Mouse (Mus musculus) G1E-ER4 (cell line): ENCODE results near the gene Map3k7. TPM values are rescaled to one million over a fixed set of nuclear protein-coding genes. Genes with fewer than 3 reads are reported as not detected.

Experiments
- GATA1 ChIP-seq: IDR thresholded peaks from one replicate; pipeline ENCODE4 v1.8.0; 2012; ENCODE audit warnings: low read length, inconsistent platforms
- polyA plus RNA-seq: library from polyadenylated mRNA; stranded (reverse); fragments of >175 nt; gene quantifications from 2 replicates; pipeline ENCODE4 v1.2.3, GENCODE M21; 2012

The Map3k7 gene
- polyA plus RNA-seq, 1 experiment, result 5.3 TPM

DNA sequence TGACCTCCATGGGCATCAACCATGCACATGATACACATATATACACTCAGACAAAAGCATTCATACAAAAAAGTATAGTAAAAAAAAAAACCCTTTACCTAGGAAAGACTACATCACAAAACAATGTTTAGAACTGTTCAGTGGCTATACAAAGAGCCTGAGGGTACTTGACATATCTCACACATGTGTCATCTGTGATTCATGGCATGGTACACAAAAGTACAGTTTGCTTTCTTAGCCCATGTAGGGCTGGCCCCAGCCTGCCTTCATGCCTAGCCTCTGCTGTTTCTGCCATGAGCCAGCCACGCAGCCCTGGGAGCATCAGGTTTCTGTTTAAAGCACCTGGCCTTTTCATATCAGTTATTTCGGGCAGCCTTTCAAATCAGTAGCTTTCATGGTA lies 61.2 kb downstream of the Map3k7 start:
- TF ChIP-seq GATA1, result no peak

- TF ChIP-seq GATA1, result no peak
Measured at GRCm38 (mm10) chr4:32027094-32027493, 63.2 kb downstream of the Map3k7 start.

GRCm38 (mm10) chr4:32037267-32037666 lies 73.4 kb downstream of the Map3k7 start:
- TF ChIP-seq GATA1, result no peak

DNA sequence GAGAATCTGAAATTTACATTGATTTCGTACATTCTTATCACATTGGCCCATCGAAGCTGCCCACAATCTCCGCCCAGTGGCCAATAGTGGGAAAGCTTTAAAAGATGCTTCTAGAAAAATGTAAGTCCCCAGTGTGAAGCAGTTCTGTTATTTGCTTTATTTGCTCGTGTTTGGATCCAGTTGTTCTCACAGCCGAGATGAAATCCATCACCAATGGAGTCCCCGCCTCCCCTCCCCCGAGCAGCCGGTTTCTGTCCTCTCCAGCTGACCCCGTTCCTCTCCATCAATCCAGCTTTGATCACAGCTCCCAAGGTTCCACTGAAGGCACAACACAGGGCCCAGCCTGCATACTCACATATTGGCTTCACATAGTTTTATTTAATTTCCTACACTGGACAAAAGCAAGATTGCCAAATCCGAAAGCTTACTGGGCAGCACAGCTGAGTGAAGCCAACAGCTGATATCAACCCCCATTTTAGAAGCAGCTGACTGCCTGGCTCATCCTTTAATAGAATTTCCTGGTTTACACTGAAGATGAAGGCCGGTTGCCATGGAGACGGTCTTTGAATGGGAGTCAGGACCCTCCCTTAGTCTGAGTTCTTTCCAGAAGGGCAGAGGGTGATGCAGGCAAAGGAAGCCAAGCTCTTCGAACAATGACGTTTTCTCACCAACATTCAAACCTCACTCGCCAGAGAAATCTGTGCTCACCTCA lies 78.0 kb downstream of the Map3k7 start:
- no peak for TF ChIP-seq GATA1

DNA sequence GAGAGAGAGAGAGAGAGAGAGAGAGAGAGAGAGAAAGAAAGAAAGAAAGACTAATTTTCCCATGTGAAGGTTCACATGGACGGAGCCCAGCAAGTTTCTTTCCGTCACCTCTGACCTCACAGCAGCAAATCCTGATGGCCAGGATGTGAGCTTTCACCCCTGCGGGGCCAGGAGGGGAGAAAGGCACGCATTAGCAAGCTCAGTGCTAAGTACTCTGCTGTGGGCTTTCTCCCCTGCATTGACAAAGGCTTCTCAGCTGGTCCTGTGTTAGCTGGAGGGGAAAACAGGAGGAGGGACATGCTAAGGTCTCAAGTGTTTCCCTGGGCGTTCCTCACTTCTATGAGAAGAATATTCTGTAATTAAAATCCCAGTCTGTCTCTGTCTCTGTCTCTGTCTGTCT lies 81.3 kb downstream of the Map3k7 start:
- TF ChIP-seq GATA1, result no peak

DNA sequence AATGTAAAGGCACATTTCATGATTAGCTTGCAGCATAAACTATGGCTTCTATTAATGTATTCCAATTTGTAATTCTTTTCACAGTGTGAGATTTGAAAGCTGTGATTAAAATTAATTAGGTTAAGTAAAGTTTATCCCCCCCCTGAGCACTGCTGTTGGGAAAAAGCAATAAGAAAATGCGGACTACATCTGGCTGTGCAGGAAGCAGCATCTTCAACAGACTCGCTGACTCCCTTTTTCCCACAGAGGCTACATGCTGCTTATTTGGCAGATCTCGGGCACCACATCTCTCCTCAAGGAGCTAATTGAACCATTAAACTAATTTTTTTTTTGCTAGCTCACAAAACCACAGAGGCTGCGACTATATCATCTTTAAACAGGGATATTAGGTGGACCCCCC lies 85.9 kb downstream of the Map3k7 start:
- TF ChIP-seq GATA1, result no peak

DNA sequence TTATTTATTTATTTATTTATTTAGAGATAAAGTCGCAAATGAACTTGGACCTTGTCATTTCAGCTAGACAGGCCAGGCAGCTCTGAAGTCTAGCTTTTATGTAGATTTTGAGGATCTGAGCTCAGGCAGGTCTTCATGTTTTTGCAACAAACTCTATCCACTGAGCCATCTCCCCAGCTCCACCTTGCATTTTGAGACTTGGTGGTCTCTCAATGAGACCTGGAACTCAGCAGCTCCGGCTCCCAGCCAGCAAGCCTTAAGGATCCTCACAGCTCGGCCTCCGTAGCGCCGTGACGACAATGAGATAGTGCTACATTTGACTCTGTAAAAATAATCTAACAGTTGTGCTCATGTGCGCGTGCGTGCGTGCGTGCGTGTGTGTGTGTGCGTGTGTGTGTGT lies 89.3 kb downstream of the Map3k7 start:
- TF ChIP-seq GATA1, result no peak

GRCm38 (mm10) chr4:32055151-32056052 lies 91.5 kb downstream of the Map3k7 start:
- no peak for TF ChIP-seq GATA1

GRCm38 (mm10) chr4:32056441-32056840 lies 92.5 kb downstream of the Map3k7 start:
- TF ChIP-seq GATA1, result no peak

DNA sequence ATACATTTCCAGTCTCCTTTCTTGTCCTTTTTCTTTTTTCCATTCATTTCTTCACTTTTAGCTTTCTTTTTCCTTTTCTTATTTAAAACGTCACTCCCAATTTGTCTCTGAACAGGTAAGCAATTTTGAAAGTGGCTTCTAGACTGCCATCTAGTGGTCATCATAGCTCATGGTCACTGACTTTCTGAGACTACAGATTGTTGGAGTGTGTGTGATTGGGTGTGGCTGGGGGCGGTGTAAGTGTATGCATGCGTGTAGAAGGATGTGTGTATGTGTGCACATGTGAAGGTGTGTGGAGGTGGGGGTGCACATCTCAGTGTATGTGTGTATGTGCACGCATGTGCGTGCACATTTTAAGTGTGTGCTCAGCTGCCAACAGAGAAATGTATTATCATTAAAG lies 93.2 kb downstream of the Map3k7 start:
- no peak for TF ChIP-seq GATA1

GRCm38 (mm10) chr4:32060686-32061085 lies 96.8 kb downstream of the Map3k7 start:
- no peak for TF ChIP-seq GATA1

- no peak for TF ChIP-seq GATA1
Measured at GRCm38 (mm10) chr4:32062381-32063059, 98.6 kb downstream of the Map3k7 start.

- no peak for TF ChIP-seq GATA1
Measured at GRCm38 (mm10) chr4:32063291-32063690, 99.4 kb downstream of the Map3k7 start.
